Mouse (Mus musculus): Measurements from ENCODE around the gene 1700016D06Rik. TPM values are rescaled to one million over a fixed set of nuclear protein-coding genes. Genes with fewer than 3 reads are reported as not detected.

1700016D06Rik gene
- polyA plus RNA-seq, 1 experiment from 2014 or later, result not detected

- Histone ChIP-seq H3K27me3 (ENCODE audit: control insufficient read depth, insufficient read depth, low read length) (no peaks in the 10 kb centered on the region), H3K27ac (ENCODE audit: low read depth, low read length) (no peak overlapping the region), H3K4me2 (ENCODE audit: low read depth, low read length) (peak overlapping the region; percentile 84), H3K9me3 (ENCODE audit: control insufficient read depth, low read length) (no peaks in the 10 kb centered on the region), H3K4me1 (ENCODE audit: control insufficient read depth, insufficient read depth, low read length) (peaks cover 22% of the 10 kb centered on the region), H3K9ac (replicated peaks; ENCODE audit: low read depth, low read length) (no peak overlapping the region), H3K36me3 (ENCODE audit: control insufficient read depth, insufficient read depth, low read length) (peaks cover 12% of the 10 kb centered on the region; the same call in 1 of the 2 replicates), H3K4me3 (ENCODE audit: low read depth, low read length) (peak overlapping the region; percentile 98; the same call in 1 of the 2 replicates)
- no peak for ATAC-seq (ENCODE audit: low read depth)
- WGBS, result 62% methylated on average over 7 of the region's 7 CpGs
These were observed 67.4 kb downstream of the 1700016D06Rik start for GRCm38 (mm10) chr8:11633414-11633813.

DNA sequence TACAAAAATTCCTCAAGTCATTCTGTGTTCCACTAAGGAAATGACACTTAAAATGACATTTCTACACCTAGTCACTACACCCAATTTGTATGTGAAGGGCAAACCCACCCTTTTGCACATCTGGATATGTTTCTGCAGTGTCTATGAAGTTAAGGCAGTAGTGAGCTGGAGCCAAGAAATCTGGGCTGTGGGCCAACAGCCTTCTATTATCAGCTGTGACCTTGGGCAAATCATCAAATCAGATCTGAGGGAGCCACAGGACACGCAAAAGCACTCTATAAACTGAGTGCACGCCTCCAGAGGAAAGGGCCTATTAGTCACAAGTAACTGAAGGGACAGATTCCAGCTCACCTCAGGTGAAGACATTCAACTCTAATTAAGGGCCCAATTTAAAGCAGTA lies 68.5 kb downstream of the 1700016D06Rik start:
- peaks cover 22% of the 10 kb centered on the region for H3K4me1 ChIP-seq (ENCODE audit: control insufficient read depth, insufficient read depth, low read length)
- H3K9me3 ChIP-seq (ENCODE audit: control insufficient read depth, low read length), result no peaks in the 10 kb centered on the region
- no peaks in the 10 kb centered on the region for H3K27me3 ChIP-seq (ENCODE audit: control insufficient read depth, insufficient read depth, low read length)
- no peak overlapping the region for H3K27ac ChIP-seq (ENCODE audit: low read depth, low read length)
- WGBS, result 46% methylated on average over 2 of the region's 2 CpGs
- no peak overlapping the region; the same call in 1 of the 2 replicates for H3K4me2 ChIP-seq (ENCODE audit: low read depth, low read length)
- H3K36me3 ChIP-seq (ENCODE audit: control insufficient read depth, insufficient read depth, low read length), result peaks cover 17% of the 10 kb centered on the region
- no peak overlapping the region for H3K4me3 ChIP-seq (ENCODE audit: low read depth, low read length)
- ATAC-seq (ENCODE audit: low read depth), result no peak
- no peak overlapping the region for H3K9ac ChIP-seq (replicated peaks; ENCODE audit: low read depth, low read length)

- 70% methylated on average over 5 of the region's 5 CpGs for whole genome bisulfite sequencing
- H3K36me3 ChIP-seq (ENCODE audit: control insufficient read depth, insufficient read depth, low read length), result peaks cover 21% of the 10 kb centered on the region
These were observed 71.7 kb downstream of the 1700016D06Rik start for GRCm38 (mm10) chr8:11629206-11629605.

GRCm38 (mm10) chr8:11628506-11629132 lies 72.2 kb downstream of the 1700016D06Rik start:
- H3K27me3 ChIP-seq (ENCODE audit: control insufficient read depth, insufficient read depth, low read length), result no peaks in the 10 kb centered on the region
- no peak overlapping the region for H3K9ac ChIP-seq (replicated peaks; ENCODE audit: low read depth, low read length)
- WGBS, result 88% methylated on average over 7 of the region's 7 CpGs
- peaks cover 21% of the 10 kb centered on the region for H3K36me3 ChIP-seq (ENCODE audit: control insufficient read depth, insufficient read depth, low read length)
- H3K4me1 ChIP-seq (ENCODE audit: control insufficient read depth, insufficient read depth, low read length), result peaks cover 13% of the 10 kb centered on the region
- no peak overlapping the region for H3K27ac ChIP-seq (ENCODE audit: low read depth, low read length)
- H3K4me3 ChIP-seq (ENCODE audit: low read depth, low read length), result no peak overlapping the region
- ATAC-seq (ENCODE audit: low read depth), result no peak
- no peak overlapping the region for H3K4me2 ChIP-seq (ENCODE audit: low read depth, low read length)
- H3K9me3 ChIP-seq (ENCODE audit: control insufficient read depth, low read length), result no peaks in the 10 kb centered on the region

More at GRCm38 (mm10) chr8:11629206-11629605, 71.7 kb downstream of the 1700016D06Rik start:
- Histone ChIP-seq H3K4me1 (ENCODE audit: control insufficient read depth, insufficient read depth, low read length) (peaks cover 18% of the 10 kb centered on the region), H3K27ac (ENCODE audit: low read depth, low read length) (no peak overlapping the region), H3K4me3 (ENCODE audit: low read depth, low read length) (no peak overlapping the region), H3K4me2 (ENCODE audit: low read depth, low read length) (no peak overlapping the region), H3K9me3 (ENCODE audit: control insufficient read depth, low read length) (no peaks in the 10 kb centered on the region), H3K27me3 (ENCODE audit: control insufficient read depth, insufficient read depth, low read length) (no peaks in the 10 kb centered on the region), H3K9ac (replicated peaks; ENCODE audit: low read depth, low read length) (no peak overlapping the region)
- no peak for ATAC-seq (ENCODE audit: low read depth)

DNA sequence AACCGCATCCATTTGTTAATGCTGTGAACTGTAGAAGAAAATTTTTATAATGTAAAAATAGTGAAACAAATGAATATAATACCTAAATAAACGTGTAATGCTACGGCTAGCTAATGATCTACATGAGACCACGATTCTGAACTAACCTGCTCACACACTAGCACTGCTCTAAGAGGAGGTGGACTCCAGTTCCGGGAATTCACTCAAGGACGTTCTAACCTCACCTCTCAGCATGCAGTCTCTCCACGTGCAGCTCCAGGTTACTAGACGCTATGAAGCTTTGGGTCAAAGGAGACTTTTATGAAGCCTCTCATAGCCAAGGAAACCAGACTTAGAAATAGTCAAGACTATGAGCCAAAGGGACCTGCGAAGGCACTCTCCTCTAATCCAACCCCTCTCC lies 73.1 kb downstream of the 1700016D06Rik start:
- WGBS, result 85% methylated on average over 9 of the region's 9 CpGs
- H3K4me1 ChIP-seq (ENCODE audit: control insufficient read depth, insufficient read depth, low read length), result 0 out of 2 replicates have a peak, but pooled peaks cover 4% of the 10 kb centered on the region
- no peak overlapping the region for H3K27ac ChIP-seq (ENCODE audit: low read depth, low read length)
- no peak overlapping the region for H3K4me2 ChIP-seq (ENCODE audit: low read depth, low read length)
- H3K9me3 ChIP-seq (ENCODE audit: control insufficient read depth, low read length), result no peaks in the 10 kb centered on the region
- H3K36me3 ChIP-seq (ENCODE audit: control insufficient read depth, insufficient read depth, low read length), result peaks cover 21% of the 10 kb centered on the region
- no peak overlapping the region for H3K9ac ChIP-seq (replicated peaks; ENCODE audit: low read depth, low read length)
- no peaks in the 10 kb centered on the region for H3K27me3 ChIP-seq (ENCODE audit: control insufficient read depth, insufficient read depth, low read length)
- H3K4me3 ChIP-seq (ENCODE audit: low read depth, low read length), result no peak overlapping the region
- no peak for ATAC-seq (ENCODE audit: low read depth)

GRCm38 (mm10) chr8:11625084-11625483 lies 75.8 kb downstream of the 1700016D06Rik start:
- H3K4me2 ChIP-seq (ENCODE audit: low read depth, low read length), result no peak overlapping the region
- no peaks in the 10 kb centered on the region for H3K9me3 ChIP-seq (ENCODE audit: control insufficient read depth, low read length)
- no peaks in the 10 kb centered on the region for H3K27me3 ChIP-seq (ENCODE audit: control insufficient read depth, insufficient read depth, low read length)
- H3K9ac ChIP-seq (replicated peaks; ENCODE audit: low read depth, low read length), result no peak overlapping the region
- H3K4me3 ChIP-seq (ENCODE audit: low read depth, low read length), result no peak overlapping the region
- peaks cover 18% of the 10 kb centered on the region; the same call in 1 of the 2 replicates for H3K36me3 ChIP-seq (ENCODE audit: control insufficient read depth, insufficient read depth, low read length)
- ATAC-seq (ENCODE audit: low read depth), result no peak
- 85% methylated on average over 4 of the region's 4 CpGs for WGBS
- no peak overlapping the region for H3K27ac ChIP-seq (ENCODE audit: low read depth, low read length)
- H3K4me1 ChIP-seq (ENCODE audit: control insufficient read depth, insufficient read depth, low read length), result no peaks in the 10 kb centered on the region

DNA sequence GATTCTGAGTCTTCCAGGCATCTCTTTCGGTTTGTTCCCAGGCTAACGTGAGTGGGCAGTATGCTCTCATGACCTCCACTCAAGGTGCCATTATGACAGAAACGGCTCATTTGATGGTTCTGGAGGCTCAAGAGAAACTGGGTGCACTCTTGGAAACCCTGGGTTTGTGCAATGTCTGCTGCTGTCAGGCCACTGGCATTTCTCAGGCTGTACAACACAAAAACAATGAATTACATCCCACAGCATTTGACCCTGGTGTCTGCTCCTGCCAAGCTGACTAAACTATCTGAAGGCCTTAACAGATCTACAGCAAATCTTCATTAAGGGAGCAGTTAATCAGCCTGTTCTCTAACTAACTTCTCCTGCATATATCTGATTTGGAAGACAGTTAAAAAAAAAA lies 81.8 kb downstream of the 1700016D06Rik start:
- no peaks in the 10 kb centered on the region for H3K9me3 ChIP-seq (ENCODE audit: control insufficient read depth, low read length)
- no peak overlapping the region for H3K4me2 ChIP-seq (ENCODE audit: low read depth, low read length)
- WGBS, result 88% methylated on average over 3 of the region's 3 CpGs
- no peak overlapping the region for H3K4me3 ChIP-seq (ENCODE audit: low read depth, low read length)
- H3K27ac ChIP-seq (ENCODE audit: low read depth, low read length), result no peak overlapping the region
- ATAC-seq (ENCODE audit: low read depth), result no peak
- no peaks in the 10 kb centered on the region for H3K4me1 ChIP-seq (ENCODE audit: control insufficient read depth, insufficient read depth, low read length)
- no peak overlapping the region for H3K9ac ChIP-seq (replicated peaks; ENCODE audit: low read depth, low read length)
- peaks cover 45% of the 10 kb centered on the region for H3K36me3 ChIP-seq (ENCODE audit: control insufficient read depth, insufficient read depth, low read length)
- no peaks in the 10 kb centered on the region for H3K27me3 ChIP-seq (ENCODE audit: control insufficient read depth, insufficient read depth, low read length)

DNA sequence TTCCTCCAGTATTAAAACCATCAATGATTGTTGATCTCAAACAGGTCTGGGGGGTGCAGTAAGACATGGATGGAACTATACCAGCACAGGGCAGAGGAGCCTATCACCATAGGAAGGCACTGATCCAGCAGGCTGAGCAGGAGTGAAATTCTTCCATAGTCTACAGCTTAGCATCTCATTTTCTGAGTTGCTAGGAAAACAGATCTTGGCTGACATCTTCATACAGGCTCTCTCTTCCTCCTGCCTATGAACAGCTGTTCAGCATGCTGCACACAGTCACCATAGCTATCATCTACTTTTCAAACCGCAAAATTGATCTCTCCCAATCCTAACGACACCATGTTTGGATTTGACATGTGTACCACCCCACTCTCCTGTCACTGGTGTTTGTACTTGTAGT lies 82.8 kb downstream of the 1700016D06Rik start:
- Histone ChIP-seq H3K9me3 (ENCODE audit: control insufficient read depth, low read length) (no peaks in the 10 kb centered on the region), H3K9ac (replicated peaks; ENCODE audit: low read depth, low read length) (no peak overlapping the region), H3K4me3 (ENCODE audit: low read depth, low read length) (no peak overlapping the region), H3K4me2 (ENCODE audit: low read depth, low read length) (no peak overlapping the region), H3K4me1 (ENCODE audit: control insufficient read depth, insufficient read depth, low read length) (no peaks in the 10 kb centered on the region), H3K36me3 (ENCODE audit: control insufficient read depth, insufficient read depth, low read length) (peaks cover 46% of the 10 kb centered on the region), H3K27ac (ENCODE audit: low read depth, low read length) (no peak overlapping the region), H3K27me3 (ENCODE audit: control insufficient read depth, insufficient read depth, low read length) (no peaks in the 10 kb centered on the region)
- WGBS, result 91% methylated on average over 2 of the region's 2 CpGs
- ATAC-seq (ENCODE audit: low read depth), result no peak

GRCm38 (mm10) chr8:11616294-11616693 lies 84.6 kb downstream of the 1700016D06Rik start:
- no peak overlapping the region for H3K9ac ChIP-seq (replicated peaks; ENCODE audit: low read depth, low read length)
- WGBS, result 0% methylated on average over 1 of the region's 1 CpGs
- H3K36me3 ChIP-seq (ENCODE audit: control insufficient read depth, insufficient read depth, low read length), result peaks cover 53% of the 10 kb centered on the region
- no peaks in the 10 kb centered on the region for H3K4me1 ChIP-seq (ENCODE audit: control insufficient read depth, insufficient read depth, low read length)
- no peak; the same call in 1 of the 2 replicates for ATAC-seq (ENCODE audit: low read depth)
- no peaks in the 10 kb centered on the region for H3K27me3 ChIP-seq (ENCODE audit: control insufficient read depth, insufficient read depth, low read length)
- no peaks in the 10 kb centered on the region for H3K9me3 ChIP-seq (ENCODE audit: control insufficient read depth, low read length)
- H3K4me3 ChIP-seq (ENCODE audit: low read depth, low read length), result no peak overlapping the region
- no peak overlapping the region for H3K27ac ChIP-seq (ENCODE audit: low read depth, low read length)
- H3K4me2 ChIP-seq (ENCODE audit: low read depth, low read length), result no peak overlapping the region

Data from neural tube, embryonic 14.5 days (tissue).